Mouse (Mus musculus) CD4-positive, CD25-positive, alpha-beta regulatory T cell, adult 4 months (primary cell): Measurements from ENCODE around the gene Gse1. TPM values are rescaled to one million over a fixed set of nuclear protein-coding genes. Genes with fewer than 3 reads are reported as not detected.

Experiments used
- ATAC-seq: one replicate; pipeline ENCODE4 v1.8.0; 2017
- polyA plus RNA-seq, 2 experiments: library from polyadenylated mRNA; unstranded; fragments of 100-300 nt; shearing (Covaris generic); gene quantifications; one replicate each; pipeline ENCODE4 v1.2.1; 2017

Gse1 gene
- polyA plus RNA-seq, 2 experiments from 2014 or later, result 2.2 to 4.2 TPM

DNA sequence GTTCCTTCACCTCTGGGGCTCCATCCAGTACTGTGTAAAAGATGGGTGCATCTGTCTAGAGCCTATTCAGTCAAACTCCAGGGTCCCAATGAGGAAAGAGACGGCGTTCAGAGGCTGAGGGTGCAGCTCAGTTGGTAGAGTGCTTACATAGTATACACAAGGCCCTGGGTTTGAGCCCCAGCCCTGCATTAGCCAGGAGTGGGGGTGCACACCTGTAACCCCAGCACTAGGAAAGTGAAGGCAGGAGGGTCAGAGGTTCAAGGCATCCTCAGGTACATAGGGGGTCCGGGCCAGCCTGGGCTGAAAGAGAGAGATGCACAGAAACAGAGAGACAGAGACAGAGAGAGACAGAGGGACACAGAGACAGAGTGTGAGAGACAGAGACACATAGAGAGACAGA lies 15.0 kb upstream of the Gse1 start:
- no peak for ATAC-seq

GRCm38 (mm10) chr8:120213939-120214338 lies 14.3 kb upstream of the Gse1 start:
- ATAC-seq, result no peak

DNA sequence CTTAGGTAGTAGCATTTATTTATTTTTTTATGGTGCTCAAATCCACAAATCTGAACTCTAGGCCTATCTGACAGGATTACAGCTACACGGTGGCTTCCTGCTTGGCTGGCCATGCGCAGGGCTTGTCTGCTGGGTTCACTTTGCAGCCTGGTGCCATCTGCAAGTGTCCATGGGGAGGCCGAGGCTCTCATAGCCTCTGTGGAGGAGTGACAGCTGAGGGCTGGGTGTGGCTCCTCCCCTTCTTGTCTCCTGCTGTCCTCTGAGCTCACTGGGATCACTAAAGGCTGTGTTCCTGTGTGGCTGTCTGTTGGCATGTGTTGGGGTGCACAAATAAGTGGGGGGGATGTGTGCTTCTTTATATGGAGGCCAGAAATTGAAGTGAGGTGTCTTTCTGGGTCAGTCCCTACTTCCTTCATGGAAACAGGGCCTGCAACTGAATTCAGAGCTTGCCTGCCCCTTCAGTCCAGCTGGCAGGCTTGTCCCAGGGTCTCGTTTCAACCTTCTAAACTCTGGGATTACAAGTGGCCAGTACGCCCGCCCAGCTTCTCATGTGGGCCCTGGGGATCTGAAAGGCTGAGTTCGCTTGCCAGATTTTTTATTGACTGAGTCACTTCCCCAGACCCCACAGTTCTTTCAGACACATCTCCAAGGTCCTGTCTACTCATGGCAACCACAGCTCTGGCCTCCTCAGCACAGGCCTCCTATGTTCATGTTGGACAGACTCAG lies 12.7 kb upstream of the Gse1 start:
- no peak for ATAC-seq

DNA sequence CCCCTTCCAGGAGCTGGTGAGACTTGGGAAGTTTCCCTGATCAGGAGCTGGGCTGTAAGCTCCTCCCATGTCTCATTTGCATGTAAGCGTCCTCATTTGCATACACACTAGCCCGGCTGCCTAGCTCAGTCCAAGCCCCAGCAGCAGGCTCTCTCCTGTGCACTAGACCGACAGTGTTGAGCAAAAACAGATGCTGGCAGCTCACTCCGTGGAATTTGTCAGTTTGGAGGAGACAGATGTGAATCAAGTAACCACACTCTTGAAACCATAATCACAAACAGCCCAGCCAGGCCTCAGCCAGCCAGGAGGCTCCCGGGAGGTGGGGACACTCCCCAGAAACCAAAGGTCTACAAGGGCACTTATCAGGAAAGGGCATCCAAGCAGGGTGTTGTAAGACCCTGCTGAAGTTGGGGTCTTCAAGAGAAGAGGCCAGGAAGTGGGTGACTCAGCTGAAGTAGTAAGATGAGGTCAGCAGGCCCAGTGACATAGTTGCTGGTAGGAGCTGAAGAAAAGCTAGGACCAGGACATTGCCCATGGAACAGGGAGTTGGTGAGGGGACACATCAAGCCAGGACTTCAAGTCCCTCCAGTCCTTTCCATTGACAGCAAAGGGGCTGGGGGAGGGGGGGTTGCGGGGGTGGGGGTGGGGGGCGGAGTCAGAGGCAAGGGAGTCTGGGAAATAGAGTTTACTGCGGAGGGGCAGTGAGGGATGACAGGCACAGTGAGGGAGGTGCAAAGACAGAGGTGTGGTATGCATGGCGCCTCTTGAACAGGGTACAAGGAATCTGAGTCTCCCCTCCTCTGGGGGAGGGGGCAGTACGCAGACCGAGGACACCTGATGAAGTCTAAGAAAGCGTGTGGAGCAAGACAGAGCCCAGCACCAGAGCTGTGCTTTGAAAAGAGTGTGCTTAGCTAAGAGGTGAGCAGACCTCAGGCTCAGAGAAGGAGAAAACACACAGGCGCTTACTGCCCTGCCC lies 11.1 kb upstream of the Gse1 start:
- no peak for ATAC-seq

- ATAC-seq, result no peak
Measured at GRCm38 (mm10) chr8:120222548-120222947, 5.7 kb upstream of the Gse1 start.

DNA sequence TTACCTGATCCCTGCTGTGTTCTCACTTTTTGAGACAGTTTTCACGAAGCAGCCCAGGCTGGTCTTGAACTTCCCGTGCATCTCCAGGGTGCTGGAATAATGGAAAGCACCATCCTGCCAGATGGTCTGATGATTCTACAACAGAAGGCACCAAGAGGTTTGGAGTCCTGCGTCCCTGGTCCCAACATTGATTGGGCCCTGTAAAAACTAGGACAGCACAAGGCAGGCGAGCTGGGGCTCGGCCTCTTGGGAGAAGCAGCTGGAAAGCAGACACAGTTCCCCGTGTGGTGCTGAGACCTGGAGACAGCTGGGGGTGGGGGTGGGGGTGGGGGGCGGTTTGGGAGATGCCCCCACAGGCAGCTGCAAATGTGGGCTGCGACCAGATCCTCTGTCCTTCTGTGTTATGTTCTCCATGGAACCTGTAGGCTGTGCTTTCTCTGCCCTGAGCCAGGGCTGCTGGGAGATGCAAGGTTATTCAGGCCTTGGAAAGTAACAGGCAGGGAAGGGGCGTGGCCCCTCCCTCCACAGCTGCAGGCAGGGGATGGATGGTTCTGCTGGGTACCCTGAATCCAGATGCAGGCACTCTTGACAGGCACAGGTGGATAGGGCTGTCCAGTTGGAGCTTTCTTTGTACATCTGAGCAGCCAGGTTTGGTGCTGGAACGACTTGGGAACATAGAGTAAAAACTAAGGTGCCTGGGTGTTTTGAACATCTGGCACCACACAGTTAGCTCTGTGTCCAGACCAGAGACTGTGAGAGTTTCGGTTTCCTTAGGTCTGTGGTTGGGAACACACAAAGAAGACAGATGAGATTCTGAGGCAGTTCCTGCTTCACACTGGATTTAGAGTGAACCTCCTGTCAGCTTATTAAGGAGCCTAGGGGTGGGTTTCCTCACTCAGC lies 3.5 kb upstream of the Gse1 start:
- ATAC-seq, result peak; percentile 17

- ATAC-seq, result peak; percentile 72
Measured at GRCm38 (mm10) chr8:120225421-120226151, 2.7 kb upstream of the Gse1 start.

GRCm38 (mm10) chr8:120226700-120227577 lies 1.3 kb upstream of the Gse1 start:
- ATAC-seq, result no peak

- no peak for ATAC-seq
Measured at GRCm38 (mm10) chr8:120227578-120227876, 729 bp upstream of the Gse1 start.

DNA sequence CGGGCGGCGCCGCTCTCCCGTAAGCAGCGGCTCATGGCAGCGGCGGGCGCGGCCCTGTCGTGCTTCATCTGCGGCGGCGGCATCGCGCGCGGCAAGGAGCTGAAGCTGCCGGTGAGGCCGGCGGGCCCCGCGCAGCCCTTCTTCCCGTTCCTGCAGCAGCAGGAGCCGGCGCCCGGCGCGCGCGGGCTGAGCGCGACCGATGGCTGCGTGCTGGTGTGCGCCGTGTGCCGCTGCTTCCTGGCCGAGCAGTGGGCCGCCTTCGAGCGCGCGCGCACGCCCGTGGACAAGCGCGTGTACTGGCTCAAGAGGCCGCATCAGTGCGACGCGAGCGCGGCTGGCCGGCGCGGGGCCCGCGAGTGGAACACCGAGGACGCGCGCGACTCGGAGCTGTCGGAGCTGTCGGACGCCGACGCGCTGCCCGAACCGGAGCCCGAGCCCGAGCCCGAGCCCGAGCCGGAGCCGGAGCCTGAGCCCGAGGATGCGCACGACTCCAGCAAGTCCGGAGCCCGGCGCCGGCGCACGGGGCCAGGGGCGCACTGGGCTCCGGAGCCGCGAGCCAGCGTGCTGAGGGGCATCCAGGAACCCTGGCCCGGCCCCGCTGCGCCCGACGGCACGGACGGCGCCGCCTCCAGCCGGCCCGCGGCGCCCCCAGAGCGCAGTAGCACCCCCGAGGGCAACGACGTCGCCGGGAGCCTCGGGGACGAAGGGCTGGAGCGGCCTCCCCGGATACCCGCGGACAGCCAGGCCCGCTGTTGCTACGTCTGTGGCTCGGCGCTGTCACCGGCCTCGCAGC lies 721 bp downstream of the Gse1 start:
- no peak for ATAC-seq

- no peak for ATAC-seq
Measured at GRCm38 (mm10) chr8:120229574-120229916, 1.3 kb downstream of the Gse1 start.

- no peak for ATAC-seq
Measured at GRCm38 (mm10) chr8:120230081-120230480, 1.8 kb downstream of the Gse1 start.

DNA sequence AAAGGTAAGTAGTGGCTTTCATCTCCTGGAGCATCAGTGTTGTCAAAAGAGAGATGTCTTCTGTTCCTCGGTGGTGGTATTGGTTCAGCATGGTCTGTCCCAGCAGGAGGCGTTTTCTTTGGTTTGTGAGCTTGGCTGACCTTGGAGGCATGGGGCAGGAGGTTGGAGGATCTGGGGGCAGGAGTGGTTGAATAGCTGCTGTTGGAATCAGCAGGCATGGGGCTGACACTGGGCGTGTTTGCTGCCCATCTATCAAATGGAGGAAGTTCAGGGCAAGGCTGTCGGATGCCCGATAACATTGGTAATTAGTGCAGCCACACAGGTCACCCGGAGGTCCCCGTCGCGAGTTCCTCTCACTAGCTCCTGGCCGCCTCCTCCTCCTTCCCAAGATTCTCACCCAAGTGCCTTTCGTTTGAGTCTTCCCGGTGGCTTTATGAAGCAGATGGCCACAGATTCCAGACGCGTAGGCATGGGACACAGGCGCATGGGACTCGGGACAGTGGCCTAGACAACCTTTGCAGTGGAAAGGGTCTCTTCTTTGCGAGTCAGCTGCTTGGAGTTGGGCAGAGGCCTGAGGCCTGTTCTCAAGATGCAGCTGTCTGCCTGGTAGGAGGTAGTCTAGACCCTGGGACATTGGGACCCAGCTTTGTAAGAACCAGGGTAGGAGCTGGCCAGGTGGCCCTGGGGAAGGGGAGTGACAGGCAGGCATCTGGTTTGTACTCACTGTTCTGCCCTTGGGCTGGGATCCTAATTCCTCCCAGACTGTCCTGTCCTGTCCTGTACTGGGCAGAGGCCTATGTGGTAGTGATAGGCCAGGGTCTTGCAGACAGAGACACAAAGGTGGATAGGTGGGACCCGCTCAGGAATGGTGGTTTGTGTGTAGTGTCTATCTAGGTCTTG lies 2.7 kb downstream of the Gse1 start:
- ATAC-seq, result no peak

GRCm38 (mm10) chr8:120231870-120232269 lies 3.6 kb downstream of the Gse1 start:
- ATAC-seq, result no peak

DNA sequence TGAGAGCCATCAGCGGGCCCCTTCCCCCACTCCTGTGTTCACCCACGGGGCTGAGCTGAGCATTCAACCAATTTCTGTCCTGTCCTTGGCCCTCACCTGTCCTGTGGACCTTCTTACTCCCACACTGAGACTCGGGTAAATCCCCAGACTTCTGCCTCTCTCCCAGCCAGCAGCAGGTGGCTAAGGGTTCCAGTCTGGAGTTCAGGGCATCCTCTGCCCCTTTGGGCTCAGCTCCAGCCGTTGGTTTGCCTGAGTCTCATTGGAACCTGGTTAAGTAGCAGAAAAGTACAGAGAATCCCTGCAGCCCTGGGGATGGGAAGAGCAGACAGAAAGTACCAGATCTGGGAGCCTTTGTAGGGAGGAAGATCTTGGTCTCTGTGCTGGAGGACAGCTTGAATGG lies 4.1 kb downstream of the Gse1 start:
- no peak for ATAC-seq

GRCm38 (mm10) chr8:120232913-120233312 lies 4.7 kb downstream of the Gse1 start:
- ATAC-seq, result no peak

GRCm38 (mm10) chr8:120234457-120234856 lies 6.2 kb downstream of the Gse1 start:
- no peak for ATAC-seq

DNA sequence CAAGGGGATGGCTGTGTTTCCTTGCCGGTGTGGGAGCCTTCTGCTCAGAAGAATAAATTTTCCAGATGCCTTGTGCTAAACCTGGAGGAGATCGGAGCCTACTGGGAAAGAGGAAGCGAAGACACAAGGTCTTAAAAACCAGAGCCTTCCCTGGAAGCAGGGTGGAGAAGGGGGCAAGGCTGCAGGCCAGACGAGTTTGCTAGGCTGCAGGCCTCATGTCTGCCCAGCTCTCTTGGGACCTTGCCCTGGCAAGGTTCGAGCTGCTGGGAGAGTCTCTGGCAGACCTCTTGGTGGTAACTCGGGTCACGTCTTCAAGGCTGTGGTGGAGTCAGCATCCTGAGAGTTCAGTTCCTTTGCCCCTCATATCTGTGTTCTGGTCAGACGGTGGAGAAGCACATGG lies 6.6 kb downstream of the Gse1 start:
- ATAC-seq, result no peak

- no peak for ATAC-seq
Measured at GRCm38 (mm10) chr8:120243222-120243621, 15.0 kb downstream of the Gse1 start.
